Mouse (Mus musculus) heart, postnatal 0 days (tissue): ENCODE results near the gene Nek4. TPM values are rescaled to one million over a fixed set of nuclear protein-coding genes. Genes with fewer than 3 reads are reported as not detected.
A peak's percentile ranks its signal among the peaks of the same experiment; 100 is the strongest.

Source experiments
- ATAC-seq: fragments of 200-750 bp; cut with Nextera tagmentation; 2 replicates; pipeline ENCODE4 v1.8.0; 2017; ENCODE audit warnings: low read depth, moderate number of reproducible peaks, moderate library complexity; ENCODE audit not compliant: insufficient read depth
- DNase-seq: peaks from one replicate; pipeline ENCODE4 v3.0.0-alpha.2; 2016; ENCODE audit warnings: low spot score
- H3K27ac ChIP-seq: fragments of 300-500 bp; sonication (generic); 2 replicates; pipeline ENCODE4 v1.5.1; 2014; ENCODE audit warnings: low read depth, mild to moderate bottlenecking
- H3K27me3 ChIP-seq: fragments of 300-500 bp; sonication (generic); 2 replicates; pipeline ENCODE4 v1.6.1; 2014; ENCODE audit warnings: low read length, mixed read lengths; ENCODE audit not compliant: control insufficient read depth, insufficient read depth
- H3K36me3 ChIP-seq: fragments of 300-500 bp; sonication (generic); replicated peaks from 2 replicates; pipeline ENCODE4 v1.6.1; 2014; ENCODE audit warnings: low read length, mixed read lengths; ENCODE audit not compliant: control insufficient read depth, insufficient read depth
- H3K4me1 ChIP-seq: fragments of 300-500 bp; sonication (generic); 2 replicates; pipeline ENCODE4 v1.6.1; 2014; ENCODE audit warnings: antibody characterized with exemption; ENCODE audit not compliant: control insufficient read depth, insufficient read depth
- H3K4me2 ChIP-seq: fragments of 300-500 bp; sonication (generic); 2 replicates; pipeline ENCODE4 v1.6.1; 2014; ENCODE audit warnings: low read depth, mild to moderate bottlenecking, low read length, moderate library complexity
- H3K4me3 ChIP-seq: fragments of 300-500 bp; sonication (generic); 2 replicates; pipeline ENCODE4 v1.5.1; 2014; ENCODE audit warnings: low read depth, low read length
- H3K9ac ChIP-seq: fragments of 300-500 bp; sonication (generic); replicated peaks from 2 replicates; pipeline ENCODE4 v1.6.1; 2014; ENCODE audit warnings: low read depth, low read length, mixed read lengths
- H3K9me3 ChIP-seq: fragments of 300-500 bp; sonication (generic); replicated peaks from 2 replicates; pipeline ENCODE4 v1.6.1; 2016; ENCODE audit warnings: low read length; ENCODE audit not compliant: control insufficient read depth
- CTCF ChIP-seq: IDR thresholded peaks from 2 replicates; pipeline ENCODE4 v1.5.1; 2016; ENCODE audit warnings: antibody characterized with exemption, control low read depth, low read depth
- EP300 ChIP-seq: IDR thresholded peaks from 2 replicates; pipeline ENCODE4 v1.6.1; 2016; ENCODE audit warnings: antibody characterized with exemption, low read depth
- WGBS: fragments of 180-500 bp; shearing (Covaris S2); extraction: QIAGEN DNeasy Blood & Tissue Kit; methylation state at CpG from one replicate; pipeline ENCODE4 v1.1.7; 2014; 5-methylcytosine and 5-hydroxymethylcytosine counted together
- polyA plus RNA-seq: library from polyadenylated mRNA; unstranded; fragments of >200 nt; fragmentation: Nextera tagmentation; extraction: Ambion mirVana; gene quantifications from 2 replicates; pipeline ENCODE4 v1.2.1, GENCODE M21; 2015
- total RNA-seq: library from RNA; depleted of rRNA; stranded (reverse); fragments of >200 nt; gene quantifications from 2 replicates; pipeline ENCODE4 v1.2.3, GENCODE M21; 2014; ENCODE audit warnings: low replicate concordance; rRNA removed

Nek4 gene
- total RNA-seq: 4.5 and 11.9 TPM in 2 replicates
- polyA plus RNA-seq: 3.1 and 3.3 TPM in 2 replicates

GRCm38 (mm10) chr14:30951154-30951825 lies at the start of gene Nek4:
Gene Nek4, plus strand, starts transcription at chr14:30951377.
- H3K4me2 ChIP-seq: peak within 1 kb of the TSS; percentile 96
- peak; percentile 99 for ATAC-seq
- under 1% methylated on average over 55 of the region's 57 CpGs for WGBS
- peak within 1 kb of the TSS; percentile 78 for H3K9ac ChIP-seq
- peak within 1 kb of the TSS; percentile 73 for H3K4me3 ChIP-seq
- no peaks in the 10 kb centered on the region for H3K9me3 ChIP-seq
- peak within 1 kb of the TSS; percentile 74 for H3K27ac ChIP-seq
- H3K36me3 ChIP-seq: no peaks in the 10 kb centered on the region
- H3K27me3 ChIP-seq: no peaks in the 10 kb centered on the region
- peaks cover 9% of the 10 kb centered on the region for H3K4me1 ChIP-seq
- TF ChIP-seq CTCF (no peak), EP300 (0 out of 2 replicates have a peak, but pooled peaks have one; percentile 29)
- peak; percentile 97 for DNase-seq

GRCm38 (mm10) chr14:30902628-30903027 lies 48.5 kb upstream of the Nek4 start:
- 68% methylated on average over 5 of the region's 5 CpGs for WGBS
- Histone ChIP-seq H3K36me3 (no peaks in the 10 kb centered on the region), H3K4me1 (no peaks in the 10 kb centered on the region), H3K27me3 (no peaks in the 10 kb centered on the region), H3K9ac (no peak overlapping the region), H3K4me2 (no peak overlapping the region), H3K27ac (no peak overlapping the region), H3K9me3 (no peaks in the 10 kb centered on the region; the same call in 1 of the 2 replicates), H3K4me3 (no peak overlapping the region)
- TF ChIP-seq CTCF: no peak
- TF ChIP-seq EP300: no peak
- DNase-seq (no peak), ATAC-seq (no peak)

GRCm38 (mm10) chr14:30903036-30903435 lies 48.1 kb upstream of the Nek4 start:
- no peak overlapping the region for H3K4me3 ChIP-seq
- H3K27ac ChIP-seq: no peak overlapping the region
- no peak overlapping the region for H3K4me2 ChIP-seq
- no peaks in the 10 kb centered on the region for H3K27me3 ChIP-seq
- H3K4me1 ChIP-seq: no peaks in the 10 kb centered on the region
- H3K9me3 ChIP-seq: no peaks in the 10 kb centered on the region; the same call in 1 of the 2 replicates
- TF ChIP-seq EP300 (no peak), CTCF (no peak)
- H3K36me3 ChIP-seq: no peaks in the 10 kb centered on the region
- WGBS: 47% methylated on average over 3 of the region's 3 CpGs
- ATAC-seq (no peak), DNase-seq (no peak)
- no peak overlapping the region for H3K9ac ChIP-seq

- DNase-seq: no peak
- no peak for ATAC-seq
- TF ChIP-seq EP300: no peak
- no peak for TF ChIP-seq CTCF
- Histone ChIP-seq H3K27ac (no peak overlapping the region), H3K4me3 (no peak overlapping the region), H3K4me2 (no peak overlapping the region), H3K4me1 (no peaks in the 10 kb centered on the region), H3K36me3 (no peaks in the 10 kb centered on the region), H3K9ac (no peak overlapping the region), H3K27me3 (no peaks in the 10 kb centered on the region), H3K9me3 (no peaks in the 10 kb centered on the region; the same call in 1 of the 2 replicates)
- 75% methylated on average over 8 of the region's 8 CpGs for WGBS
Observed at GRCm38 (mm10) chr14:30904307-30904706, 46.9 kb upstream of the Nek4 start.

- H3K4me3 ChIP-seq: no peak overlapping the region
- no peak overlapping the region for H3K27ac ChIP-seq
- WGBS: 80% methylated on average over 6 of the region's 6 CpGs
- DNase-seq (no peak), ATAC-seq (no peak)
- TF ChIP-seq EP300 (no peak), CTCF (no peak)
- H3K9ac ChIP-seq: no peak overlapping the region
- no peaks in the 10 kb centered on the region for H3K36me3 ChIP-seq
- H3K4me2 ChIP-seq: no peak overlapping the region
- no peaks in the 10 kb centered on the region for H3K9me3 ChIP-seq
- H3K27me3 ChIP-seq: no peaks in the 10 kb centered on the region
- H3K4me1 ChIP-seq: no peaks in the 10 kb centered on the region
Observed at GRCm38 (mm10) chr14:30906001-30906400, 45.2 kb upstream of the Nek4 start.
